In genomic region chrX:50590673-50591341, GRCm38 (mm10) we compare ENCODE assay signal across 8 mouse cellular contexts.
DNase-seq lines count a peak whose midpoint lies in the region; ATAC-seq and TF ChIP-seq lines count a peak whose summit lies in the region.

No protein-coding gene starts in this region.

- no peak overlapping the region for H3K4me3 ChIP-seq in embryonic facial prominence, embryonic 12.5 days
- H3K4me3 ChIP-seq in hindbrain, embryonic 12.5 days, result no peak overlapping the region; the same call in 1 of the 2 replicates
- no peak overlapping the region; the same call in 1 of the 2 replicates for H3K4me3 ChIP-seq in liver, postnatal 0 days (ENCODE audit: low read depth, low read length)
- peak overlapping the region; percentile 25; the same call in 1 of the 2 replicates for H3K4me3 ChIP-seq in stomach, embryonic 15.5 days (replicated peaks)

- no peak overlapping the region for H3K9ac ChIP-seq in embryonic facial prominence, embryonic 12.5 days
- no peak overlapping the region for H3K9ac ChIP-seq in hindbrain, embryonic 12.5 days
- H3K9ac ChIP-seq in liver, postnatal 0 days (replicated peaks), result no peak overlapping the region
- H3K9ac ChIP-seq in stomach, embryonic 15.5 days, result no peak overlapping the region

- H3K9me3 ChIP-seq in embryonic facial prominence, embryonic 12.5 days, result no peaks in the 10 kb centered on the region
- no peaks in the 10 kb centered on the region for H3K9me3 ChIP-seq in hindbrain, embryonic 12.5 days (replicated peaks)
- no peaks in the 10 kb centered on the region for H3K9me3 ChIP-seq in liver, postnatal 0 days (ENCODE audit: low read length)
- no peaks in the 10 kb centered on the region for H3K9me3 ChIP-seq in stomach, embryonic 15.5 days

- no peaks in the 10 kb centered on the region for H3K4me1 ChIP-seq in embryonic facial prominence, embryonic 12.5 days
- no peaks in the 10 kb centered on the region for H3K4me1 ChIP-seq in hindbrain, embryonic 12.5 days
- no peaks in the 10 kb centered on the region for H3K4me1 ChIP-seq in liver, postnatal 0 days (ENCODE audit: insufficient read depth)
- no peaks in the 10 kb centered on the region for H3K4me1 ChIP-seq in stomach, embryonic 15.5 days

- no peaks in the 10 kb centered on the region for H3K27me3 ChIP-seq in embryonic facial prominence, embryonic 12.5 days
- H3K27me3 ChIP-seq in hindbrain, embryonic 12.5 days, result no peaks in the 10 kb centered on the region
- no peaks in the 10 kb centered on the region for H3K27me3 ChIP-seq in liver, postnatal 0 days (ENCODE audit: insufficient read depth, low read length)
- no peaks in the 10 kb centered on the region for H3K27me3 ChIP-seq in stomach, embryonic 15.5 days (replicated peaks)

- TF ChIP-seq CTCF in liver, postnatal 0 days (IDR thresholded peaks at IDR 0.05; ENCODE audit: low read depth), result peak; percentile 69

- 0 out of 2 replicates have a peak overlapping the region, but pooled peaks have one; percentile 15 for H3K4me2 ChIP-seq in embryonic facial prominence, embryonic 12.5 days (replicated peaks)
- H3K4me2 ChIP-seq in hindbrain, embryonic 12.5 days (replicated peaks), result no peak overlapping the region
- peak overlapping the region; percentile 38 for H3K4me2 ChIP-seq in liver, postnatal 0 days (ENCODE audit: low read depth, low read length)
- peak overlapping the region; percentile 23; the same call in 1 of the 2 replicates for H3K4me2 ChIP-seq in stomach, embryonic 15.5 days

- ATAC-seq in embryonic facial prominence, embryonic 12.5 days (ENCODE audit: insufficient number of reproducible peaks, insufficient read depth, low FRiP score, low TSS enrichment), result no peak
- no peak for ATAC-seq in hindbrain, embryonic 12.5 days (ENCODE audit: low FRiP score)
- peak; percentile 44; the same call in 1 of the 2 replicates for ATAC-seq in liver, postnatal 0 days
- no peak for ATAC-seq in stomach, embryonic 15.5 days (ENCODE audit: insufficient read depth, low FRiP score, low read depth)

- TF ChIP-seq EP300 in liver, postnatal 0 days (IDR thresholded peaks at IDR 0.05; ENCODE audit: low read depth), result no peak

- no peak overlapping the region for H3K27ac ChIP-seq in embryonic facial prominence, embryonic 12.5 days
- peak overlapping the region; percentile 30; the same call in 1 of the 2 replicates for H3K27ac ChIP-seq in hindbrain, embryonic 12.5 days
- no peak overlapping the region for H3K27ac ChIP-seq in liver, postnatal 0 days (ENCODE audit: low read depth)
- H3K27ac ChIP-seq in stomach, embryonic 15.5 days, result no peak overlapping the region

- WGBS in embryonic facial prominence, embryonic 12.5 days, result 68% methylated on average over 8 of the region's 8 CpGs
- 60% methylated on average over 8 of the region's 8 CpGs for WGBS in hindbrain, embryonic 12.5 days
- WGBS in liver, postnatal 0 days (ENCODE audit: insufficient replicate concordance), result 73% methylated on average over 8 of the region's 8 CpGs
- 66% methylated on average over 8 of the region's 8 CpGs for WGBS in stomach, embryonic 15.5 days

- H3K36me3 ChIP-seq in embryonic facial prominence, embryonic 12.5 days, result peaks cover 8% of the 10 kb centered on the region
- H3K36me3 ChIP-seq in hindbrain, embryonic 12.5 days, result 0 out of 2 replicates have a peak, but pooled peaks cover 3% of the 10 kb centered on the region
- 0 out of 2 replicates have a peak, but pooled peaks cover 2% of the 10 kb centered on the region for H3K36me3 ChIP-seq in liver, postnatal 0 days (replicated peaks; ENCODE audit: insufficient read depth, low read length)
- 0 out of 2 replicates have a peak, but pooled peaks cover 3% of the 10 kb centered on the region for H3K36me3 ChIP-seq in stomach, embryonic 15.5 days

- peak; percentile 88 for DNase-seq in cerebellum, adult 9-10 months
- DNase-seq in cerebellum, adult 11-12 months, result no peak
- DNase-seq in 416B (ENCODE audit: low read depth), result peak; percentile 21
- DNase-seq in liver, postnatal 0 days, result peak; percentile 43
- DNase-seq in testis, postnatal 10 days (ENCODE audit: low spot score), result no peak

Comparison
In these comparisons a context has a peak if more than half of its experiments do, and no peak if none do; other contexts are left out.
1. DNase-seq: peak in cerebellum, adult 9-10 months (single experiment), 416B (single experiment) and liver, postnatal 0 days (single experiment); none in cerebellum, adult 11-12 months (single experiment) and testis, postnatal 10 days (single experiment).